Mouse (Mus musculus): Measurements from ENCODE around the gene Gsto1.

- TF ChIP-seq CTCF (IDR thresholded peaks at IDR 0.05; ENCODE audit: low read depth, low read length) = no peak
- TF ChIP-seq POLR2A (IDR thresholded peaks at IDR 0.05; ENCODE audit: extremely low read depth, insufficient read depth, low read length) = no peak
Measured at GRCm38 (mm10) chr19:47907596-47907995, 52.8 kb downstream of the Gsto1 start.

Data from liver, adult 2 months (tissue).